ENCODE assay signal across 7 mouse cellular contexts in the genomic region with DNA sequence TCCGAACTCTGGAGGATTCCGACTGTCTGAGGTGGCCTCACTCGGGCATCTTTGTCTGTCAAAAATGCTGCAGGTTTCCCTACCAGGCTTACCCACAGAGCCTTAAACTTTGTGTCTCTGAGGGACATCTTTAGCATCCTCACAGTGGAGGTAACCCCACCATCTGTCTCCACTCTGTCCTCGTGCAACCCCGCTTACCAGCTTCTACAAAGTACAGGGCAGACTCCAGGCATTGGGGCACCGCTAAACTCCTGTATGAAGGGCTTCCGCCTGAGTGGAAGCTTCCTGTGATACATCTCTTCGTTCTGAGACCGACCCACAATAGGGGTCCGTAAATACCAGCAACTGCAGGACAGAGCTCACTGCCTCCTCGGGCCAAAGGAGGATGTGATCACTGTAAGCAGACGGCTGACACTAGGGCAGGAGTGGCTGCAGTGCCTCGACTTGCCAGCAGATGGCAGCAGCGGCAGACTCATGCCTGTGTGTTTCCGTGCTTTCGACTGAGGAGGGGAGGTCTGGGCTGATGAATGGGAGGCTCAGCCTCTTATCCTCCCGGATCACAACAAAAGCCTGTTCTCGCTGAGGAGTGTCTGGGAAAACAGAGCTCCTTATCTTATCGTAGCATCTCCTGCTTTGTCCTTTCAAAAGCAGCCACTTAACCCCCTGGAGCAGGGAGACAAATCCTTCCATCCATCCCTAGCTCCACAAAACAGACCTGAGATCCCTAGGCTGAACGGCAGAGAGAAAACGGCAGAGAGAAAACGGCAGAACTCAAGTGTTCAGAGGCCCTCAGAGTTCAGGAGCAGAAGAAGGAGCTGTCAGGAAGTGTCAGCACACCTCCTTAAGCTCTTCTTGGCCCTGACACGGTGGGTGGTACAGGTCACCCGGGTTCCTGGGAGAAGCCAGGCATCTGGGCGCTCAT.
A peak's percentile ranks its signal among the peaks of the same experiment; 100 is the strongest.
DNase-seq lines count a peak whose midpoint lies in the region; ATAC-seq lines count a peak whose summit lies in the region.

No protein-coding gene starts in this region.

- H3K4me2 ChIP-seq in intestine, embryonic 14.5 days (ENCODE audit: low read length), result peak overlapping the region; percentile 38

- peaks cover 6% of the 10 kb centered on the region for H3K9me3 ChIP-seq in intestine, embryonic 14.5 days (ENCODE audit: control insufficient read depth, low read length)
- no peaks in the 10 kb centered on the region for H3K9me3 ChIP-seq in midbrain, embryonic 10.5 days (replicated peaks)

- WGBS in intestine, embryonic 14.5 days, result 19% methylated on average over 25 of the region's 25 CpGs
- 18% methylated on average over 25 of the region's 25 CpGs for whole genome bisulfite sequencing in midbrain, embryonic 10.5 days

- peak; percentile 86 for ATAC-seq in intestine, embryonic 14.5 days (replicated peaks; ENCODE audit: low FRiP score, low TSS enrichment, low read depth)

- intact Hi-C loops in left cerebral cortex, postnatal 10 days (cut with DNase I), result loop anchor here (5.0 kb wide), 1 partner anchor 843 kb away; no protein-coding TSS in a partner anchor

- H3K36me3 ChIP-seq in intestine, embryonic 14.5 days (ENCODE audit: control insufficient read depth, insufficient read depth, low read length), result no peaks in the 10 kb centered on the region
- H3K36me3 ChIP-seq in midbrain, embryonic 10.5 days, result no peaks in the 10 kb centered on the region

- no peak overlapping the region for H3K27ac ChIP-seq in intestine, embryonic 14.5 days (ENCODE audit: low read depth)
- peak overlapping the region; percentile 77 for H3K27ac ChIP-seq in midbrain, embryonic 10.5 days (replicated peaks)

- H3K27me3 ChIP-seq in intestine, embryonic 14.5 days (replicated peaks; ENCODE audit: control insufficient read depth, insufficient read depth, low read length), result peaks cover 3% of the 10 kb centered on the region; the same call in 1 of the 2 replicates
- peaks cover 66% of the 10 kb centered on the region for H3K27me3 ChIP-seq in midbrain, embryonic 10.5 days (ENCODE audit: low read depth, poor library complexity, severe bottlenecking)

- peaks cover 9% of the 10 kb centered on the region; the same call in 1 of the 2 replicates for H3K4me1 ChIP-seq in intestine, embryonic 14.5 days (replicated peaks; ENCODE audit: control insufficient read depth, insufficient read depth, low read length)
- peaks cover 13% of the 10 kb centered on the region for H3K4me1 ChIP-seq in midbrain, embryonic 10.5 days

- no peak overlapping the region for H3K9ac ChIP-seq in intestine, embryonic 14.5 days (ENCODE audit: low read length)

- H3K4me3 ChIP-seq in intestine, embryonic 14.5 days (ENCODE audit: low read depth, low read length), result no peak overlapping the region
- peak overlapping the region; percentile 43 for H3K4me3 ChIP-seq in midbrain, embryonic 10.5 days

- peak; percentile 85 to 97 for DNase-seq in adrenal gland, adult (ENCODE audit: inconsistent age in 2 of 2, low spot score in 1 of 2)
- peak; percentile 96 for DNase-seq in embryo, embryonic 10.5 days (ENCODE audit: low spot score)
- peak; percentile 63 for DNase-seq in gastrocnemius, postnatal 25 days
- peak; percentile 99 for DNase-seq in intestine, embryonic 14.5 days (ENCODE audit: low spot score)
- peak; percentile 86 to 89 for DNase-seq in left cerebral cortex, postnatal 10 days (ENCODE audit: extremely low spot score in 1 of 2, low spot score in 2 of 2)
- DNase-seq in midbrain, embryonic 10.5 days (ENCODE audit: low spot score), result peak; percentile 94
- DNase-seq in skeletal muscle tissue, adult 2 months (ENCODE audit: low read depth, low spot score), result peak; percentile 53
